Mouse (Mus musculus): Measurements from ENCODE around the gene Fhod1. TPM values are rescaled to one million over a fixed set of nuclear protein-coding genes. Genes with fewer than 3 reads are reported as not detected.

The Fhod1 gene
- total RNA-seq, 4 experiments from 2014 or later: 2.5 to 5.2 (median 4.0) TPM

DNA sequence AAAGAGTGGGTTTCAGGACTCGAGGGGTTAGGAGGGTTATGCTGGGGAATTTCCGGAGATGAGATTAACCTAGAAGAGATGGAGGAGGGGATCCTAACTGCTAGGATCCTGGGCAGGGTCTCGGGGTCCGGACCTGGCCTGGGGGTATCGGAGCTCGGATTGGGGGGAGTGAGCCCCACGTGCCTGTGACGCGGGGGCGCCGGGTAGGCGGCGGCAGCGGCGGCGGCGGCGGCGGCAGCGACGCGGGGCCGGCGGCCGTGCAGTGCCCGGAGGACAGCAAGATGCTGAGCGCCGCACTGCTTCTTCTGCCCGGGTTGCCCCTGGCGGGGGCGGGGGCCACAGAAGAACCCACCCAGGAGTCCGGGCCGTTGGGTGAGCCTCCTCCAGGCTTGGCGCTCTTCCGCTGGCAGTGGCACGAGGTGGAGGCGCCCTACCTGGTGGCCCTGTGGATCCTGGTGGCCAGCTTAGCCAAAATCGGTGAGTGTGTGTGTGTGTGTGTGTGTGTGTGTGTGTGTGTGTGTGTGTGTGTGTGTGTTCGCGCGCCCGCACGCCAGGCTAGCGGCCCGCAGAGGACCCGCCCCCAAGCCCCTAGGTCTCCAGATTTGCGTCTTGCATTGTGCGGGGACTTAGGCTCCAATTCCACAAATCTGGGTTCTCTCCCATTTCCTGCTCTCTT lies 1.5 kb upstream of the Fhod1 start:
- DNase-seq (ENCODE audit: low spot score in 2 of 2): no peak

DNA sequence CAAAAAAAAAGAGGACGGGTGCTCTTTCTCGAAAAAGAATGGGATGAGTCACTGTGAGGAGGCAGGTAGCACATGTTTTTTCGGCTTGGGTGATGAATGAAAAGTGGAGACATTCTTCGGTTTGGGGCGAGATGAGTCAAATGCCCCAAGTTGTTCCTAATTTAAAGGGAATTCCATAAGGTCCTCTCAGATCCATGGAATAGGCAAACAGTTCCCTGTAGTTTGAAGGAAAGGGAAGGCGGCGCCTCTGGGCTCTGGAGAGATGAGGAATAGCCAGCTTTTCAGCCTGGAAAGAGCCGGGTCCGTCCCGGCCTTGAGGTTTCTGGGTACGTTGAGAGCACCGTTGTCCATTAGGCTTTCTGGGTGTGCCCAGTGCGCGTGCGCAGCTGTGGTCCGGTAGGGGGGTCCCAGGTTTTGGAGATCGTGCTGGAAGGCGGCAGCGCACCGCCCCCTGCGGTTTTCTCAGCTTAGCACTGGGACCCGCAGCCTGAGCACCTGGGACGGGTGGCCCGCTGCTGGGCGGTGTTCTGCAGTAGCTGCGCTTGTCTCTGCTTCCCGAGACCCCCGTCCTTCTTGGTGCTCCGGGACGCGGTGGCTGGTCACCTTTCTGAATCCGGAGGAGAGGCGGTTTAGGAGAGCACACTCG lies 820 bp upstream of the Fhod1 start, which contains the start of gene Slc9a5:
Slc9a5 (plus strand) TSS at position 394 of the 646 bp plus-strand sequence.
- DNase-seq (ENCODE audit: low spot score in 2 of 2): peak; percentile 47 to 50

DNA sequence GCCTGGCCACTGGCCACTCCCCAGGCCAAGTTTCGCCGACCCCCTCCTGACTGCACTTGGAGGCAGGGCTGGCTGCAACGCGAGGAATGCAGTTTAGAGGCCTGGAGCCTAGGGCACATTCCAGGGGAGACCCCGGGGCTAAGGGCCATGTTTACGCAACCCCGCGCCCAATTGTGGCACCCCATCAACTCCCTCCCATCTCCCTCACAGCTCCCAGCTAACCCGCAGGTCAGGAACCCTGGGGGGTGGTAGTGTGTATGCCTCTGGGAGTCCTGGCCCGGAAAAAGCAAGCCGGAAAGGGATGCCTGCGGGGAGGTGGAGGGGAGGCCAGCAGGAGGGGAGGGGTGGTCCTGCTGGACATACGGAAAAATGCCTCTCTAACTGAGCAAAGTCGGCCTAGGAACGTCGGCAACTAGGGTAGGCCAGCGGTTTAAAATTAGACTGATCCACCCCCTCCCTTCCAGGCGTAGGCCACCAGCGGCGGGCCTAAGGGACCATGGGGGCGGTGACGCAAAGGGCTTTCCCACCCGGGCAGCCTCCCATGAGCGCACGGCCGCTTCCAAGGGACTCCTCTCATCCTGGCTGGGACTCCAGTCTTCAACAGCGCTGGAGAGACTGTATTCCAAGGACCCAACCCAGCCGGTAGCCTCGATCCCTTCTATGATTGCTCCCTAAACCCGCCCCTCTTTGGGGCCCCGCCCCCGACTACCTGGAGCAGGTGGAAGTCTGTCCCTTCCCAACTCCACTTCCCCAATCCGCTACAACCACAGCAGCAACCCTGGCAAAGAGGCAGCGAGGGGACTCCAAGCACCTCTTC lies 934 bp downstream of the Fhod1 start:
- peak in 1 of 2 experiments; percentile 45 for DNase-seq (ENCODE audit: low spot score in 2 of 2)

DNA sequence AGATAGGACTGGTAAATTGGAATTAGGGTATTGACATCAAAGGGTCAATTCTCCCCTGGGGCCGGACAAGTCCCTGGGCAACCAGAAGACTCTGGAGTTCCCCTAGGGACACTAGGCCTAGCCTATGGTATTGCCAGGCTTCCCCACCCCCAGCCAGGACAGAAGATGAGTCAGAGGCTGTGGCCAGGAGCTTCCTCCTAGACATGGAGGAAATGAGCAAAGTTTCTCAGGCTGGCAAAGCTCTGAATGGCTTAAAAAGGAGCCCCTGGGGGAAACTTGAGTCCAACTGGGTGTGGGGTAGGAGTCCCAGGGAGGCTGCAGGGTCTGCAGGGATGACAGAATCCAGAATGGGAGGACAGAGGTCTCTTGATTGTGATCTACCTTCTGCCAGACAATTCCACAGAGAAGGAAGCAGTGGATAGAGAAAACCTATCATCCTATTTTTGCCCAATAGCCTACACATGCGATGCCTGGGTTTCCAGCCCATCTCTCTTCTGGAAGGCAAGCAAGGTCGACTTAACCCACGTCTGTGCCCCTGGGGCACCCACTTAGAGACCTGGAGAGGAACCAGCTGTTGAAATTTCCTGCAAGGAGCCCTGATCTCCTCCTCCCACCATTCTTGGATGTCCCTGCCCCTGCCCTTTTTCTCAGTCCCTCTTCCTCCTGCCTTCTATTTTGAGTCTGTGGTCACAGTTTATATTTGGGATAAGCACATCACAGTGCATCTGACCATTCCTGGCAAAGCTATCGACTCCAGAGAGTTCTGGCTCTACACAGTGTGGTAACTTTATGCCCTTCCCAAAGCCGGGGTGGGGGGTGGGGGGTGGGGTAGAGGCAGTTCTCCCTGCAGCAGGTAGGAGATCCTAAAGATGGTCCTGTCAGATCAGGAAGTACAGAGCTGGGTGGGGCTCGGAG lies 2.4 kb downstream of the Fhod1 start:
- DNase-seq (ENCODE audit: low spot score in 2 of 2): no peak

DNA sequence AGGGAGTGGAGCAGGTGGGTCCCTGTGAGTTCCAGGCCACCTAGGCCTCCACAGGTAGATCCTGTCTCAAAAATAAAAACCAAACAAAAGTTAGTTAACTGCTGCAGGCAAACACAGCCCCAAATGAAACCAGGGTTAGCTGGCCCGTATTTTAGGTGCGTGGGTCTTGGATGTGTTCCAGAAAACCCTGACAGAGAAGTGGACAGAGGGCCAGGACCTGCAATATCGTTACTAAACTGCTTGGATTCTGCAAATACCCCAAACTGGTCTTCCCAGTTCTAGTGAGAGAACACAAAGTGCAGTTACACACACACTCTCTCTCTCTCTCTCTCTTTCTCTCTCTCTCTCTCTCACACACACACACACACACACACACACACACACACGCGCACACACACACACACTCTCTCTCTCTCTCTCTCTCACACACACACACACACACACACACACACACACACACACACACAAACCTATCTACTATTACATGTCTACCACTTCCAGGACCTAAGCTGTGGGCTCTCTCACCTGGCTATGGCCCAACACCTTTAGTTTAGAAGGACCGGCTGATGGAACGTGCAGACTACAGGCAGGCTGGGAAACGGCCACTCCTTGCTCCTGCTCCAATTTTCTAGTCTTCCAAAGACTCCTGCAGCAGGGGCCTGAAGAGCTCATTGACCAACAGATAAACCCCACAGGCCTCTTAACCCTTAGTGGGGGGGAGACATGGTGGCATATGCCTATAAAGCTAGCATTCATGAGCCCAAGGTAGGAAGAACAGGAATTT lies 3.8 kb downstream of the Fhod1 start:
- DNase-seq (ENCODE audit: low spot score in 2 of 2): no peak

DNA sequence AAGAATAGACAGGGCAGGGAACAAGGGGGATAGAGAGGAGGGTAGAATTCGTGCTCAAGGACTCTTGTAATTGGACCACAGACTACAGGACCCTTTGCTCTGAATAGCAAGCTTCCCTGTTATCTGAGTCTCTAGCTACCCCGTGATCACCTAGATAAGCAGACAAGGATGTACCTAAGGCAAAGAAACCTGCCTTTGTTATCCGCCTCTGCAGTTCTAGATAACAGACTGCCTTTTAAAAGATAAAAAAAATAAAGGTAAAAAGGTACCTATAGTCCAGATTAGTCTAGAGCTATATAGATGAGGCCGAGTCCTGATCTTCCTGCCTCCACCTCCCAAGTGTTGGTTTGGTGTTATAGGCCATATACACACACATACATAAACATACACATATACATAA lies 5.0 kb downstream of the Fhod1 start:
- no peak for DNase-seq (ENCODE audit: low spot score in 2 of 2)

DNA sequence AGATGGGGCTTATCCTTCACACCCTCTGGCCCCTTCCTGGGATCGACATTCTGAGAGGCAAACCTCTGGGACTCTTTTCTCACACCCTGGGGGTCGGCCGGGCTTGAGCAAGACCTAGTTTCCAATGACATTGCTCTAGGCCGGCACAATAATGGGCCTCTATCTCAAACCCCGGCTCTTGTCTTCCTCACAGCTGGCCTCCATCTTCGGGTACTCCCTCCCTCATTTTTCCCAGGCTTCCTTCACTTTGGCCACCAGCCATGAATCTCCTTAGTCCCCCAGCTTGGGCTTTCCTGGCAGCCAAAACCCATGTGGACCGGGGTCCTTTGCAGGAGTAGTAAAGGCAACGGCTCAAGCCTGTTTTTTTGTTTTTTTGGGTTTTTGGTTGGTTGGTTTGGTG lies 6.4 kb downstream of the Fhod1 start:
- DNase-seq (ENCODE audit: low spot score in 2 of 2): no peak

DNA sequence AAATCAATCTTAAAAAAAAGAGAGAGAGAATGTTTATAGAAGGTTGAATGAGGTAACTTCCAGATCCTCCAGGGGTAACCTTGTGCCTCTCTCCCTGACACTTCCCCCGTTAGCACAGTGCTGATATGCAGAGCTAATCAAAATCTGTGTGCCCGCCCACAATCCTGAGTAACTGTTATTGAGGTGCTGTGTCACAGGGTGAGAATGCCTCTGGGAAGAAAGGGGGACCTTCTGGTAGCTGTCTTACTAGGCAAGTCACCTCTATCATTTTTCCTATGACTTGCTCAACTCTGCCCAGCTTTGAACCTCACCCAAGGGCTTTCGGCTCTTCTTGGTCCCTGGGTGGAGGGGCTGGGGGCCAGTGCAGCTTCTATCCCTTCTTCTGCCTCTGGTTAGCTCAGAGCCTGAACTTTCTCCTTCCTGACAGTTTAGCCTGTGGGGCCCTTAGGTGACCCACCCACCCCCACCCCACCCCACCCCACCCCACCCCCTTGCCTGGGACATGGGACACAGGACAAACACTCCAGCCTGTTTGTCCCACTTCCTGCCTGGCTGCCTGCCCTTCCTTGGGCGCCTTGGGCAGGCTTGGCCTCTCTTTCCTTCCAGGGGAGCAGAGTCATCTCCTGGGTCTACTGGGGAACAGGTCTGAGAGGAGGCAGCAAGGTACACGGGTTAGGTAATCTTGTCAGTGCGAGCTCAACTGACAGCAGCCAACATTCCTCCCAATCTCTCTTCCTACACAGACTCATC lies 7.7 kb downstream of the Fhod1 start:
- DNase-seq (ENCODE audit: low spot score in 2 of 2): no peak

DNA sequence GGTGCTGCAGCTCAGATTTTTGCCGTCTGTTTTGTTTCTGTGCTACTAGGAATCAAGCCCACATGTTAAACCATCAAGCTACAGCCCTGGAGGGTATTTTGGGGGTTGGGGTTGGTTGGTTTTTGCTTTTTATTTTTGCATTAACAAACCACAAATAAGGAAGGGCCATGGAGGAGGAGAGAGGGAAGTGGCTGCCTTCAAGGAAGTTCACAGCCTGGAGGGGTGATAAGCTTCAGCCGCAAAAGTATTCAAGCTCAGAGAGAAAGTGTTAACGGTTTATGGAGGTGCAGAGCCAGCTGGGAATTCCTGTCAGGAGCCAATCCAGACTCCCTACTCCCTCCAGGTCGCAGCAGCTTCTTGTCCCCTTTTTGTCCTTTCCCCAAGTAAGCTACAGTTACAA lies 8.8 kb downstream of the Fhod1 start:
- DNase-seq (ENCODE audit: low spot score in 2 of 2): no peak

DNA sequence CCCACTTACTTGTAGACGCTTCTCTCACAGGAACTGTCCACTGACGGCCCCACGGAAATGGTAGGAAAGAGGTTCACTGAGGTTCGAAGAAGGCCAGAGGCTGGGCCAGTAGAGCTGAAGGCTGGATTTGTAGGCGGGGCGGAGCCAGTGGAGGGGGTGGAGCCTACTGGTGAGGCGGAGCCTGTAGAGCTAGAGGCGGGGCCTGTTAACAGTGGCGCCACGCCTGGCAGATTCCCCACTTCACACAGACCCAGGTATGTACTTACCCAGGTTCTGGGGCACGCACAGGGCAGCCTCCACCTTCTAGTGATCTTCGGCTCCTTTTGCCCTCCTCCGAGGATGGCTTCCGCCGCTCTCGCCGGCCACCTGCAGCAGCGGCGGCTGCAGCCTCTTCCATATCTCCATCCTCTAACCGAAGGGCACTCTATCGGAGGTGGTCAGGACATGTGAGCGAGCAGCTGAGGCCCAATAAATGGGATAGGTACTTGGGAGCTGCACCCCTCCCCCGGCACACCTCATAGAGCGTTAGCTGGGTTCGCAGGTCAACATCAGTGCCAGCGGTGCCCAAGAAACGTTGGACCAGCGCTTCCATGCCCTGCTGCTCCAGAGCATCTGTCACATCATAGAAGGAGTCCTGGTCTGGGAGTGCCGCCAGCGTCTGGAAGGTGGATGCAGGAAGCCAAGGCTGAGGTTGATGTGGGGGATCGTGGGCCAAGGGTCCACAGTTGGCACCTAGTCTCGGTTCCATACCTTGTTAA lies 11.2 kb downstream of the Fhod1 start:
- no peak for DNase-seq (ENCODE audit: low spot score in 2 of 2)

DNA sequence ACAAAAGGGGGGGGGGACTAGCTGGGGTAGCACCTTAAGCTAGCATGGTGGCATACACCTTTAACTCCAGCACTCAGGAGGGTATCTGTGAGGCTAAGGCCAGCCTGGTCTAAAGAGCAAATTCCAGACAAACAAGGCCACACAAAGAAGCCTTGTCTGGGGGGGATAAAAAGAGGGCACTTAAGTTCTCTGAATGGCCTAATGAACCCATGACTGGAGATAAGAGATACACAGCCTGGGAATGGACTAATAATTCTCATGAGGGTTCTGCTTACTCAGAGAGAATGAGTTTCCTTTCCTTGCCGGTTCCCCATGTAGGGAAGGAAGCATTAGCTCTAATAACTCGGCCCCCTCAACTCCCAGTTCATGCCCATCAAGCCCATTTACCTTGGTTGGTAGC lies 15.2 kb downstream of the Fhod1 start:
- no peak for DNase-seq (ENCODE audit: low spot score in 2 of 2)

DNA sequence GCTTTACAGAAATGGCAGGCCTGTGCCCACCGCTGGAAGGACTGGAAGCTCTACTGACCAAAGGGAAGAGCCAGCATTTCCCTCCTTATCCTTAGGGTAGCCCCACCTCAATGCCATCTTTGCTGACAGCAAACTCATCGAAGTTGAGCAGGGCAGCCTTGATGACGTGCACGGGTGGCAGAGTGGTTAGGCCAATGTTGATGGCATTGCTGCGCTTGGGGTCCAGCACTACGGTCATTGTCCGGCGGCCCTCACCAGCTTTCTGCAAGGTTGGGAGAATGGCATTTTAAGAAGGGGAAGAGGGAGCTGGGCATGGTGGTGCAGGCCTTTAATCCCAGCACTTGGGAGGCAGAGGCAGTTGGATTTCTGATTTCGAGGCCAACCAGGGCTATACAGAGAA lies 15.8 kb downstream of the Fhod1 start:
- DNase-seq (ENCODE audit: low spot score in 2 of 2): no peak

DNA sequence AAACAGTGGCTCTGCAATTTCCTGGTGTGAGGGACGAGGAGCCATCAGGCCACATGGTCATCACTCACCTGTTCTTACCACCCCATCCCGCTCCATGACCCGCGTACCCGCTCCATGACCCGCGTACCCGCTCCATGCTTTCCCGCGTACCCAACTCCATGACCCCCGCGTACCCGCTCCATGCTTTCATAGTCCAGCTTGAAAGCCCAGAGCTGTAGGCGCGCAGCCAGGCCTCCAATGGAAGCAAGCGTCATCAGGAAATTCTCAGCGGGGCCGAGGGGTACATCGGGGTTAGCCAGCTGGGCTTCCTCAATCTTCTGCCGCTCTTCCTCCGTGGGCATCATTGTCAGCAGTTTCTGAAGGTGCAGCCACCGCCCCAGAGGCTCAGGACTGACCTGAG lies 16.3 kb downstream of the Fhod1 start:
- no peak for DNase-seq (ENCODE audit: low spot score in 2 of 2)

DNA sequence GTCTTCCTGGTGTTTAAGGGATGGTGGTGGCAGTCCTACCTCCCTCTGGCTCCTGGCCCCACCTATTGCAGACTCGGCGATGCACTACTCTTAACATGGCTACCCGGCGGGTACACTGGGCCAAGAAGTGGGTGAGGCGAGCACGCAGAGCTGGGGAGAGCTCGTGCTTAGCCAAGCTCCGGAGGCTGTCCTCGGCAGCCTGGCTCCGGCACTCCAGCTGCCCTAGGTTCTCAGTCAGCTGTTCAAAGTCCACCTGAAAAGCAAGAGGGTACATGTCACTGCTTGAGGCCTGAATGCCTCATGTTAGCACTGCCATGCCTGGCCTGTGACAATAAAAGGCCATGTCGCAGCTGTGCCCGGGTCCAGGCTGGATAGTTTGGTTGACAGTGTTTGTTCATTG lies 17.4 kb downstream of the Fhod1 start:
- no peak for DNase-seq (ENCODE audit: low spot score in 2 of 2)

DNA sequence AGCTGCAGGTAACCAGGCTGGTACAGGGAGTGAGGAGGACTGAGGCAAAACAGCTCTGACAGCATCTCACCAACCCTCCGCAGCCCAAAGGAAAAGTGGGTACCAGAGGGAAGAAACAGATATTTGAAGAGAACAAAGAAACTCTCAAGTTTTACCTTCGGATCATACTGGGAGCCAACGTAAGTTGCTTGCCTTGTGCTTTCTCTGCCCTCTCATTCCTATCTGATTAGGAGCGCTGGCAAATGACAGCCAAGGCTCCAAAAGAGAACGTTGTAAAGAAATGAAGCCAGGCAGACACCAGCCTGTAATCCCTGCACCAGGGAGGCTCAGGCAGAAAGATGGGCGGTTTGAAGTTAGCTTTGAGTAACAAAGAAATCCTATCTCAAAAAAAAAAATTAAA lies 20.8 kb downstream of the Fhod1 start:
- DNase-seq (ENCODE audit: low spot score in 2 of 2): no peak

DNA sequence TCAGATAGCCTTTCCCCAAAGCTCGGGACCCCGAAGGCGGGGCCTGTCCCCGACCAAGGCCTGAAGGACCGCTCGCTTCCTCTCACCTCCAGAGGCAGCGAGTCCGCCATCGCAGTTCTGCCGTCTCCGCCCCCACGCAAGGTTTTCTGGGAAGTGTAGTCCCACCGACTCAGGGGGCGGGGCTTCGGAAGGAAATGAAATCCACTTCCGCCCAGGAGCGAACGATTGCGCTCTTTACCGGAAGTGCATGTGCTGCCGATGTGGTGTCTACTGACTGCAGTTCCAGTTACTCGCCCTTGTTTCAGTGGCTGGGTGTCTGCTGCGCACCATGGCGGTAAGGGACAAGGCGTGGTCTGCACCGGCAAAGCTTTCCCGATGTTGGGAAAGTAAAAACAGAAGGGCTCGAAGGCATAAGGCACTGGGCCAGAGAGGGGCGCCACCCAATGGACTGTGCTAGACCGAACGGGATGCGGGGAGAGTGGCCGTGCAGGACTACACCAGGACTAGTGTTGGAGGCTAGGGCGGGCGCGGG lies 21.5 kb downstream of the Fhod1 start, which contains the start of the genes Lrrc29 and Tmem208:
Lrrc29 (minus strand) TSS at position 138 of the 532 bp plus-strand sequence.
Tmem208 (plus strand) TSS at position 214 of the 532 bp plus-strand sequence.
- DNase-seq (ENCODE audit: low spot score in 2 of 2): peak; percentile 85 to 96

DNA sequence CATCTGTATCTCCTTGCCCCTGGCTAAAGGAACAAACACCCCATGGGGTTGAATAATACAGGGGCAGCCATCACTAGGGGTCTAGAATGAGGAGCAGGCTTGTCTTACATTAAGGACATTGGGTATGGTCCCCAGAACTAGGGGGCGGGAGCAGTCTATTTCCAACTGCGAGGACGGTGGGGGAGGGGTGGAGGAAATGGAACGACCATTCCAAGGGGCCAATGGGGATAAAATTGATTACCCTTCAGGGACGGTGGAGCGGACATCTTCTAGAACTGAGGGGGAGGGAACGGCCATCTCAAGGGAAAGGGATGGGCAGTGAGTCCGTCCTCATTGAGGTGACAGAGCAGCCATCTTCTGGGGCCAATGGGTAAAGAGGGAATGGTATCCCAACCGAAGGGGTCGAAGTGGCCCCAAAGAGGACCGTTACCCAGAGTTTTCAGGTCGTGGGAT lies 22.1 kb downstream of the Fhod1 start:
- no peak for DNase-seq (ENCODE audit: low spot score in 2 of 2)

DNA sequence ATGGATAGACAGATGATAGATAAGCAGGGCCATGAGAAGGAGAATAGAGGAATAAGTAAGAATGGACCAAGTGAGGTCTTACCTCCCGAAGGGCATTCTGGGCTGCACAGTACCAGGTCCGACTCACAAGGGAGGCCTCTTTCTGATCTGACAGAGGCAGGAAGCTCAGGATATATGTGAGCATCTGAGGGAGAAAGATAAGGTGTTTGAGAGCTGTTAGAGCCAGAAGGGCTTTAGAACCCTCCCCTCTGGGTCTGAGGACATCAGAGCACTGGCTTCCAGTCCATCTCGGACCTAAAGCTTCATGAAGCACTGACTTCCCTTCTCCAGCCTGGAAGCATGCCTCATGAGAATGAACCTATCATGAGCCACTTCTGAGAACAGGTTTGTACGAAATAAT lies 24.6 kb downstream of the Fhod1 start:
- DNase-seq (ENCODE audit: low spot score in 2 of 2): no peak

All from left cerebral cortex, adult 8-10 months (tissue).